Comparison of ENCODE assay signal across 8 mouse cellular contexts in genomic region chr4:135270476-135270875, GRCm38 (mm10). TPM values are rescaled to one million over a fixed set of nuclear protein-coding genes. Genes with fewer than 3 reads are reported as not detected.
DNase-seq lines count a peak whose midpoint lies in the region; ATAC-seq lines count a peak whose summit lies in the region.

No protein-coding gene starts in this region.

- H3K27me3 ChIP-seq in kidney, embryonic 16.5 days (ENCODE audit: insufficient read depth, low read length), result no peaks in the 10 kb centered on the region
- H3K27me3 ChIP-seq in embryonic facial prominence, embryonic 12.5 days, result 0 out of 2 replicates have a peak, but pooled peaks cover 7% of the 10 kb centered on the region
- no peaks in the 10 kb centered on the region for H3K27me3 ChIP-seq in intestine, embryonic 14.5 days (replicated peaks; ENCODE audit: control insufficient read depth, insufficient read depth, low read length)
- H3K27me3 ChIP-seq in midbrain, embryonic 16.5 days (ENCODE audit: control insufficient read depth, insufficient read depth, low read depth, low read length), result peaks cover 3% of the 10 kb centered on the region; the same call in 1 of the 2 replicates

- H3K4me2 ChIP-seq in kidney, embryonic 16.5 days (replicated peaks; ENCODE audit: low read depth, low read length), result peak overlapping the region; percentile 82
- peak overlapping the region; percentile 61 for H3K4me2 ChIP-seq in embryonic facial prominence, embryonic 12.5 days (replicated peaks)
- peak overlapping the region; percentile 63 for H3K4me2 ChIP-seq in intestine, embryonic 14.5 days (ENCODE audit: low read length)
- peak overlapping the region; percentile 92 for H3K4me2 ChIP-seq in midbrain, embryonic 16.5 days (ENCODE audit: low read length)

- no peaks in the 10 kb centered on the region for H3K36me3 ChIP-seq in kidney, embryonic 16.5 days (ENCODE audit: insufficient read depth, low read length)
- no peaks in the 10 kb centered on the region for H3K36me3 ChIP-seq in embryonic facial prominence, embryonic 12.5 days
- H3K36me3 ChIP-seq in intestine, embryonic 14.5 days (ENCODE audit: control insufficient read depth, insufficient read depth, low read length), result no peaks in the 10 kb centered on the region; the same call in 1 of the 2 replicates
- H3K36me3 ChIP-seq in midbrain, embryonic 16.5 days (ENCODE audit: control insufficient read depth, insufficient read depth, low read length), result no peaks in the 10 kb centered on the region

- peak overlapping the region; percentile 94 for H3K9ac ChIP-seq in kidney, embryonic 16.5 days (replicated peaks; ENCODE audit: low read length)
- peak overlapping the region; percentile 92; the same call in 1 of the 2 replicates for H3K9ac ChIP-seq in embryonic facial prominence, embryonic 12.5 days
- H3K9ac ChIP-seq in intestine, embryonic 14.5 days (ENCODE audit: low read length), result peak overlapping the region; percentile 93
- H3K9ac ChIP-seq in midbrain, embryonic 16.5 days (ENCODE audit: low read depth, low read length), result 0 out of 2 replicates have a peak overlapping the region, but pooled peaks have one; percentile 25

- ATAC-seq in kidney, embryonic 16.5 days (ENCODE audit: low FRiP score, low TSS enrichment), result no peak
- ATAC-seq in embryonic facial prominence, embryonic 12.5 days (ENCODE audit: insufficient number of reproducible peaks, insufficient read depth, low FRiP score, low TSS enrichment), result no peak
- ATAC-seq in intestine, embryonic 14.5 days (replicated peaks; ENCODE audit: low FRiP score, low TSS enrichment, low read depth), result no peak
- ATAC-seq in midbrain, embryonic 16.5 days, result no peak

- no peak for DNase-seq in kidney, postnatal 4 days
- no peak for DNase-seq in intestine, embryonic 14.5 days (ENCODE audit: low spot score)
- no peak for DNase-seq in cerebellum, postnatal 25 days
- DNase-seq in gastrocnemius, postnatal 10 days, result no peak
- no peak for DNase-seq in right cerebral cortex, postnatal 14 days

- H3K4me1 ChIP-seq in kidney, embryonic 16.5 days (ENCODE audit: insufficient read depth, low read length), result peaks cover 59% of the 10 kb centered on the region
- H3K4me1 ChIP-seq in embryonic facial prominence, embryonic 12.5 days, result peaks cover 45% of the 10 kb centered on the region
- H3K4me1 ChIP-seq in intestine, embryonic 14.5 days (replicated peaks; ENCODE audit: control insufficient read depth, insufficient read depth, low read length), result peaks cover 51% of the 10 kb centered on the region
- peaks cover 37% of the 10 kb centered on the region for H3K4me1 ChIP-seq in midbrain, embryonic 16.5 days (ENCODE audit: control insufficient read depth, insufficient read depth, low read length)

- H3K27ac ChIP-seq in kidney, embryonic 16.5 days (ENCODE audit: low read length), result peak overlapping the region; percentile 5
- H3K27ac ChIP-seq in embryonic facial prominence, embryonic 12.5 days, result no peak overlapping the region
- H3K27ac ChIP-seq in intestine, embryonic 14.5 days (ENCODE audit: low read depth), result peak overlapping the region; percentile 33; the same call in 1 of the 2 replicates
- H3K27ac ChIP-seq in midbrain, embryonic 16.5 days (ENCODE audit: low read length), result no peak overlapping the region

- WGBS in kidney, embryonic 16.5 days, result 46% methylated on average over 8 of the region's 8 CpGs
- WGBS in embryonic facial prominence, embryonic 12.5 days, result 30% methylated on average over 8 of the region's 8 CpGs
- WGBS in intestine, embryonic 14.5 days, result 42% methylated on average over 8 of the region's 8 CpGs
- WGBS in midbrain, embryonic 16.5 days, result 49% methylated on average over 8 of the region's 8 CpGs

- H3K4me3 ChIP-seq in kidney, embryonic 16.5 days (ENCODE audit: low read length), result peak overlapping the region; percentile 86
- peak overlapping the region; percentile 88 for H3K4me3 ChIP-seq in embryonic facial prominence, embryonic 12.5 days
- peak overlapping the region; percentile 69 for H3K4me3 ChIP-seq in intestine, embryonic 14.5 days (ENCODE audit: low read depth, low read length)
- no peak overlapping the region for H3K4me3 ChIP-seq in midbrain, embryonic 16.5 days (ENCODE audit: low read depth, low read length)

- no peaks in the 10 kb centered on the region for H3K9me3 ChIP-seq in kidney, embryonic 16.5 days (ENCODE audit: low read length)
- H3K9me3 ChIP-seq in embryonic facial prominence, embryonic 12.5 days, result no peaks in the 10 kb centered on the region
- no peaks in the 10 kb centered on the region for H3K9me3 ChIP-seq in intestine, embryonic 14.5 days (ENCODE audit: control insufficient read depth, low read length)
- no peaks in the 10 kb centered on the region for H3K9me3 ChIP-seq in midbrain, embryonic 16.5 days (replicated peaks; ENCODE audit: control insufficient read depth, low read length, poor library complexity, severe bottlenecking)

RNA-seq across cellular contexts. Expression of gene Clic4, which starts 2.1 kb away (rescaled TPM):
- 209 and 228 TPM in 2 replicates for polyA plus RNA-seq in kidney, embryonic 16.5 days (2015; fragmentation: Nextera tagmentation; extraction: Ambion mirVana)
- 171 and 176 TPM in 2 replicates for polyA plus RNA-seq in embryonic facial prominence, embryonic 12.5 days (2016; fragmentation: Nextera tagmentation; extraction: Ambion mirVana)
- 107 and 114 TPM in 2 replicates for polyA plus RNA-seq in intestine, embryonic 14.5 days (2014; fragmentation: Nextera tagmentation; extraction: Ambion mirVana)
- 49.2 and 55.6 TPM in 2 replicates for polyA plus RNA-seq in midbrain, embryonic 16.5 days (2015; fragmentation: Nextera tagmentation; extraction: Ambion mirVana)
- total RNA-seq in gastrocnemius, postnatal 10 days (2021), result 10 to 100 TPM; 56.8 to 69.7 TPM

Comparison
In these comparisons a context has a peak if more than half of its experiments do, and no peak if none do; other contexts are left out.
1. H3K27ac ChIP-seq: peak in kidney, embryonic 16.5 days (single experiment) and intestine, embryonic 14.5 days (single experiment); none in embryonic facial prominence, embryonic 12.5 days (single experiment) and midbrain, embryonic 16.5 days (single experiment).
2. H3K9ac ChIP-seq: peak in every context shown above with its lines; median percentile 94 in kidney, embryonic 16.5 days; 93 in intestine, embryonic 14.5 days; 92 in embryonic facial prominence, embryonic 12.5 days; 25 in midbrain, embryonic 16.5 days.
3. Peak in every context shown above with its lines, with median percentiles within 50 percentile points of each other: H3K4me2 ChIP-seq.